ENCODE assay signal across 8 mouse cellular contexts in the genomic region with DNA sequence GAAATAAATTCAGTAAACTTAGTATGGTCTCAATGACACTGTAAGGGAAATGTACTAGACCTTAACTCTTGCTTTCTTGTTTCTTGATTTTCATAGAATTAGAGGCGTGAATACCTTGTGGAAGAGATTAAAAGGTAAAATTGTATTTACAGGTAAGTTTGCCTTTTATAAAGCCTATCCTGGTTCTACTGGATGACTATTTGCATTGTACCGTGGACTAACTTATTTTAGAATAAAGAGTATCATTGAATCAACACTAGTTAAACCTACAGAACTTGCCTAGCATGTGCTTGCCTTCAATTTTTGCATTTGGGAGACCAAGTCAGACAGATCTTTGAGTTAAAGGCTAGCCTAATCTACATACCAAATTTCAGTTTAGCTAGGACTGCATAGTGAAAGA. TPM values are rescaled to one million over a fixed set of nuclear protein-coding genes. Genes with fewer than 3 reads are reported as not detected.
DNase-seq lines count a peak whose midpoint lies in the region; ATAC-seq and TF ChIP-seq lines count a peak whose summit lies in the region.

No protein-coding gene starts in this region.

- H3K79me2 ChIP-seq in macrophage (ENCODE audit: inconsistent target) = peaks cover 75% of the 10 kb centered on the region

- peak overlapping the region; percentile 65 for H3K4me2 ChIP-seq in heart, embryonic 15.5 days
- H3K4me2 ChIP-seq in hindbrain, embryonic 11.5 days (replicated peaks; ENCODE audit: low read depth, low read length) = peak overlapping the region; percentile 41

- no peaks in the 10 kb centered on the region for H3K27me3 ChIP-seq in heart, embryonic 15.5 days
- H3K27me3 ChIP-seq in G1E (ENCODE audit: insufficient read depth, low read length) = no peaks in the 10 kb centered on the region
- no peaks in the 10 kb centered on the region for H3K27me3 ChIP-seq in hindbrain, embryonic 11.5 days (ENCODE audit: control insufficient read depth, insufficient read depth, low read length)

- peak overlapping the region; percentile 98 for H3K27ac ChIP-seq in heart, embryonic 15.5 days
- no peak overlapping the region for H3K27ac ChIP-seq in hindbrain, embryonic 11.5 days (ENCODE audit: low read depth, low read length)
- H3K27ac ChIP-seq in macrophage = peak overlapping the region; percentile 77

- intact Hi-C loops in heart, postnatal 25 days (cut with DNase I) = loop anchor here (2.0 to 5.0 kb wide), 2 partner anchors 121 to 168 kb away; a partner anchor contains a TSS

- no peak for TF ChIP-seq CTCF in G1E (IDR thresholded peaks at IDR 0.05; ENCODE audit: low read depth, low read length)

- H3K4me3 ChIP-seq in heart, embryonic 15.5 days = peak overlapping the region; percentile 92
- H3K4me3 ChIP-seq in G1E (ENCODE audit: low read depth, low read length) (peak overlapping the region; percentile 79), macrophage (ENCODE audit: inconsistent target) (peak overlapping the region; percentile 68)
- peak overlapping the region; percentile 78 for H3K4me3 ChIP-seq in hindbrain, embryonic 11.5 days (ENCODE audit: low read depth, low read length)

- peaks cover 7% of the 10 kb centered on the region; the same call in 1 of the 2 replicates for H3K9me3 ChIP-seq in heart, embryonic 15.5 days (replicated peaks)
- H3K9me3 ChIP-seq in G1E (replicated peaks) = peaks cover 16% of the 10 kb centered on the region
- H3K9me3 ChIP-seq in hindbrain, embryonic 11.5 days (ENCODE audit: control insufficient read depth, low read length) = no peaks in the 10 kb centered on the region

- peaks cover 17% of the 10 kb centered on the region for H3K4me1 ChIP-seq in heart, embryonic 15.5 days (replicated peaks)
- H3K4me1 ChIP-seq in G1E (ENCODE audit: insufficient read depth, low read depth, low read length) = peaks cover 44% of the 10 kb centered on the region
- no peaks in the 10 kb centered on the region for H3K4me1 ChIP-seq in hindbrain, embryonic 11.5 days (replicated peaks; ENCODE audit: control insufficient read depth, insufficient read depth, low read length)

- peak overlapping the region; percentile 96 for H3K9ac ChIP-seq in heart, embryonic 15.5 days
- H3K9ac ChIP-seq in hindbrain, embryonic 11.5 days (ENCODE audit: low read depth, low read length) = peak overlapping the region; percentile 97; the same call in 1 of the 2 replicates

- ATAC-seq in heart, embryonic 15.5 days (replicated peaks; ENCODE audit: insufficient number of reproducible peaks, insufficient read depth, low FRiP score, low read depth) = no peak
- no peak for ATAC-seq in G1E (ENCODE audit: extremely low read depth, insufficient number of reproducible peaks, low FRiP score, poor library complexity, severe bottlenecking)
- no peak for ATAC-seq in hindbrain, embryonic 11.5 days (ENCODE audit: low FRiP score)

- DNase-seq in heart, postnatal 25 days (ENCODE audit: low spot score) = no peak
- no peak for DNase-seq in G1E (ENCODE audit: low spot score)
- peak; percentile 4 for DNase-seq in hindbrain, embryonic 11.5 days (ENCODE audit: low spot score)
- DNase-seq in MN1 (ENCODE audit: low spot score) = no peak
- DNase-seq in right cerebral cortex, adult 18-20 months = no peak
- DNase-seq in frontal cortex, adult 2 months (ENCODE audit: extremely low spot score in 1 of 2, low spot score in 1 of 2) = no peak

- 45% methylated on average over 2 of the region's 2 CpGs for WGBS in heart, embryonic 15.5 days
- WGBS in hindbrain, embryonic 11.5 days = 69% methylated on average over 2 of the region's 2 CpGs
- 77% methylated on average over 2 of the region's 2 CpGs for WGBS in macrophage (ENCODE audit: missing documents)

- H3K36me3 ChIP-seq in heart, embryonic 15.5 days = peaks cover 15% of the 10 kb centered on the region; the same call in 1 of the 2 replicates
- H3K36me3 ChIP-seq in G1E (replicated peaks) (peaks cover 36% of the 10 kb centered on the region), macrophage (ENCODE audit: inconsistent target) (peaks cover 11% of the 10 kb centered on the region)
- no peaks in the 10 kb centered on the region for H3K36me3 ChIP-seq in hindbrain, embryonic 11.5 days (ENCODE audit: control insufficient read depth, insufficient read depth, low read length)

RNA-seq across cellular contexts. Expression of a gene that starts 1.0 kb away (rescaled TPM):
- polyA plus RNA-seq in heart, embryonic 15.5 days (2015; fragmentation: Nextera tagmentation; extraction: Ambion mirVana) = 25.5 and 26.2 TPM in 2 replicates
- total RNA-seq in heart, postnatal 25 days (2021) = 10 to 100 TPM; 19.5 to 20.3 TPM
- total RNA-seq in G1E (2014; fragmentation: Nextera tagmentation) (356 and 386 TPM in 2 replicates), G1E (2017) (114 and 149 TPM in 2 replicates)
- polyA plus RNA-seq in G1E (2012) (28.5 and 50.2 TPM in 2 replicates), macrophage (2018) (17.9 to 42.9 TPM (median 39.0 TPM) in 3 replicates)
- 40.3 and 47.3 TPM in 2 replicates for polyA plus RNA-seq in hindbrain, embryonic 11.5 days (2014; fragmentation: Nextera tagmentation; extraction: Ambion mirVana)
- 1,000 to 10,000 TPM in 2 of 26 experiments, 100 to 1,000 TPM in 24; 240 to 1,192 (median 525) TPM for total RNA-seq in macrophage (2018; cell fraction: chromatin; rRNA removed)
- 100 to 1,000 TPM in 8 of 26 experiments, 10 to 100 TPM in 18; 49.3 to 133 (median 69.6) TPM for total RNA-seq in macrophage (2018; cell fraction: cytosol; rRNA removed)
- total RNA-seq in macrophage (2018; cell fraction: nucleus; rRNA removed) = 100 to 1,000 TPM; 183 to 806 (median 358) TPM
- polyA plus RNA-seq in frontal cortex, adult 2 months (2012; rRNA removed) = 6.3 and 6.7 TPM in 2 replicates
